ENCODE assay signal across 16 mouse cellular contexts in genomic region chr9:40316865-40317660, GRCm38 (mm10). TPM values are rescaled to one million over a fixed set of nuclear protein-coding genes. Genes with fewer than 3 reads are reported as not detected.
DNase-seq lines count a peak whose midpoint lies in the region; ATAC-seq and TF ChIP-seq lines count a peak whose summit lies in the region.
"Had no signal": no experiment of that assay in that cellular context is flagged by ENCODE, and none has a peak within 500 bp of the region (broad histone marks: within the 10 kb centered on the region; RNA-seq: fewer than 3 reads in every experiment).

No protein-coding gene starts in this region.

- no peak overlapping the region for H3K4me3 ChIP-seq in gastrocnemius, adult 2 months
- no peak overlapping the region for H3K4me3 ChIP-seq in left cerebral cortex, adult 2 months
- H3K4me3 ChIP-seq in myocyte, result no peak overlapping the region
- no peak overlapping the region for H3K4me3 ChIP-seq in hindbrain, embryonic 14.5 days (replicated peaks; ENCODE audit: low read length)
- H3K4me3 ChIP-seq: erythroblast, embryonic 14.5 days; intestine, embryonic 15.5 days; limb, embryonic 10.5 days had no signal

- peaks cover 37% of the 10 kb centered on the region for H3K36me3 ChIP-seq in myocyte (ENCODE audit: control insufficient read depth, insufficient read depth)
- H3K36me3 ChIP-seq in hindbrain, embryonic 14.5 days (replicated peaks; ENCODE audit: control insufficient read depth, insufficient read depth), result peaks cover 68% of the 10 kb centered on the region
- H3K36me3 ChIP-seq: limb, embryonic 10.5 days had no signal

- peak overlapping the region; percentile 91 for H3K4me2 ChIP-seq in myocyte (ENCODE audit: low read depth)
- no peak overlapping the region for H3K4me2 ChIP-seq in hindbrain, embryonic 14.5 days (replicated peaks)
- H3K4me2 ChIP-seq: intestine, embryonic 15.5 days had no signal

- no peaks in the 10 kb centered on the region for H3K4me1 ChIP-seq in hindbrain, embryonic 14.5 days (replicated peaks; ENCODE audit: control insufficient read depth, insufficient read depth, low read length)

- no peaks in the 10 kb centered on the region for H3K9me3 ChIP-seq in hindbrain, embryonic 14.5 days (ENCODE audit: control insufficient read depth, low read length)
- H3K9me3 ChIP-seq: intestine, embryonic 15.5 days; limb, embryonic 10.5 days had no signal

- TF ChIP-seq POLR2A in myocyte (IDR thresholded peaks at IDR 0.05; ENCODE audit: insufficient read length, low read depth), result no peak

- H3ac ChIP-seq in myocyte (ENCODE audit: control insufficient read depth, insufficient read length), result no peak overlapping the region

- no peaks in the 10 kb centered on the region for H3K27me3 ChIP-seq in myocyte (ENCODE audit: control insufficient read depth, insufficient read depth, insufficient read length)
- no peaks in the 10 kb centered on the region for H3K27me3 ChIP-seq in hindbrain, embryonic 14.5 days (ENCODE audit: control insufficient read depth, insufficient read depth, low read length)
- H3K27me3 ChIP-seq: intestine, embryonic 15.5 days had no signal

- 92% methylated on average over 9 of the region's 9 CpGs for WGBS in hindbrain, embryonic 14.5 days

- intact Hi-C loops in gastrocnemius, adult 2 months (cut with DNase I), result no loop called here
- intact Hi-C loops in left cerebral cortex, adult 2 months (cut with DNase I), result no loop called here
- intact Hi-C loops in left cerebral cortex, postnatal 4 days (cut with DNase I), result no loop called here
- intact Hi-C loops in heart, postnatal 25 days (cut with DNase I), result no loop called here

- no peak for ATAC-seq in hindbrain, embryonic 14.5 days (ENCODE audit: low FRiP score)
- ATAC-seq in erythroblast, adult 5-6 weeks (replicated peaks; ENCODE audit: low FRiP score, poor library complexity, severe bottlenecking), result no peak
- ATAC-seq: intestine, embryonic 15.5 days had no signal

- H3K79me2 ChIP-seq in myocyte (ENCODE audit: control insufficient read depth, insufficient read depth), result peaks cover 28% of the 10 kb centered on the region

- H3K27ac ChIP-seq in gastrocnemius, adult 2 months, result peak overlapping the region; percentile 64
- H3K27ac ChIP-seq in left cerebral cortex, adult 2 months, result peak overlapping the region; percentile 11
- no peak overlapping the region for H3K27ac ChIP-seq in hindbrain, embryonic 14.5 days
- H3K27ac ChIP-seq: intestine, embryonic 15.5 days; limb, embryonic 10.5 days; liver, embryonic 14.5 days had no signal

- DNase-seq in gastrocnemius, adult 2 months, result peak; percentile 54
- no peak for DNase-seq in gastrocnemius, postnatal 10 days
- no peak for DNase-seq in left cerebral cortex, adult 2 months (ENCODE audit: extremely low spot score in 1 of 2, low spot score in 2 of 2)
- DNase-seq in left cerebral cortex, postnatal 4 days, result no peak
- DNase-seq in heart, postnatal 25 days (ENCODE audit: low spot score), result peak; percentile 28
- DNase-seq in hindbrain, embryonic 14.5 days (ENCODE audit: low spot score), result no peak
- DNase-seq: adrenal gland, adult 8-10 months; cerebellum, adult 11-12 months; embryo, embryonic 11 days had no signal

- no peak overlapping the region for H3K9ac ChIP-seq in hindbrain, embryonic 14.5 days
- H3K9ac ChIP-seq: intestine, embryonic 15.5 days; liver, embryonic 14.5 days had no signal

- TF ChIP-seq CTCF in gastrocnemius, adult 2 months (IDR thresholded peaks at IDR 0.05), result no peak
- no peak; the same call in 1 of the 2 replicates for TF ChIP-seq CTCF in left cerebral cortex, adult 2 months (IDR thresholded peaks at IDR 0.05)

TF ChIP-seq in myocyte, 11 proteins besides CTCF, POLR2A, EP300 and RAD21:
- TF ChIP-seq SRF (IDR thresholded peaks at IDR 0.05; ENCODE audit: control insufficient read depth, insufficient read length, low read depth) (no peak), MYOG (IDR thresholded peaks at IDR 0.05; ENCODE audit: control insufficient read depth in 1 of 3, insufficient read depth in 1 of 3, insufficient read length in 2 of 3, low read depth in 2 of 3) (no peak), POLR2AphosphoS2 (IDR thresholded peaks at IDR 0.05; ENCODE audit: insufficient read length, low read depth) (no peak)

RNA-seq across cellular contexts. Expression of gene Scn3b, which starts 48.0 kb away (rescaled TPM):
- 1 to 10 TPM in 1 of 2 experiments, under 1 TPM in 1; 0.64 to 2.4 TPM for total RNA-seq in gastrocnemius, adult 2 months (2021)
- 1 to 10 TPM; 8.2 to 8.9 TPM for total RNA-seq in gastrocnemius, postnatal 10 days (2021)
- total RNA-seq in left cerebral cortex, adult 2 months (2021), result 100 to 1,000 TPM; 110 to 116 TPM
- 100 to 1,000 TPM; 176 to 194 TPM for total RNA-seq in left cerebral cortex, postnatal 4 days (2021)
- total RNA-seq in heart, postnatal 25 days (2021), result under 1 TPM; 0.67 to 0.83 TPM
- 0.38 TPM for polyA plus RNA-seq in myocyte (2012; fragmentation: generic; extraction: Trizol)
- polyA plus RNA-seq in hindbrain, embryonic 14.5 days (2014; fragmentation: Nextera tagmentation; extraction: Ambion mirVana), result 168 and 194 TPM in 2 replicates
- total RNA-seq in erythroblast, adult 5-6 weeks (2015; ENCODE audit: low replicate concordance), result not detected in 2 replicates
- total RNA-seq in erythroblast, adult 5-6 weeks (2017; ENCODE audit: low replicate concordance), result not detected in 2 replicates
- total RNA-seq: megakaryocyte-erythroid progenitor cell, adult 5-6 weeks had no signal
- polyA plus RNA-seq: erythroblast, embryonic 14.5 days had no signal

Comparison
In these comparisons a context has a peak if more than half of its experiments do, and no peak if none do; other contexts are left out.
1. DNase-seq: peak in gastrocnemius, adult 2 months (single experiment) and heart, postnatal 25 days (single experiment); none in gastrocnemius, postnatal 10 days (single experiment), left cerebral cortex, adult 2 months (0 of 2), left cerebral cortex, postnatal 4 days (single experiment) and hindbrain, embryonic 14.5 days (single experiment).
2. RNA of gene Scn3b, which starts 48.0 kb away (total RNA-seq): 176 to 194 TPM in left cerebral cortex, postnatal 4 days and 110 to 116 TPM in left cerebral cortex, adult 2 months; 8.2 to 8.9 TPM in gastrocnemius, postnatal 10 days, 0.64 to 2.4 TPM in gastrocnemius, adult 2 months, 0.67 to 0.83 TPM in heart, postnatal 25 days and not detected in erythroblast, adult 5-6 weeks; every median in the first group is over 10 times any median in the second.